Mouse (Mus musculus) left cerebral cortex, postnatal 36 days (tissue): Measurements from ENCODE around the gene H2-Ob. TPM values are rescaled to one million over a fixed set of nuclear protein-coding genes. Genes with fewer than 3 reads are reported as not detected.
"Not testable (repeated sequence)": the region's sequence is repeated elsewhere in the genome, so short reads cannot be mapped to it uniquely, and the experiment has no call there.

Experiments
- DNase-seq, 2 experiments: peaks; one replicate each; pipeline ENCODE4 v3.0.0; 2021 to 2022; ENCODE audit warnings: low spot score in 2 of 2, mixed read lengths in 1 of 2
- intact Hi-C: fragments of 180-260 bp; cut with DNase I; formaldehyde crosslinking; loops from one replicate; pipeline ENCODE4 v1.15.1; 2025
- total RNA-seq, 2 experiments: library from RNA; stranded (reverse); gene quantifications; 2 replicates each; pipeline ENCODE4 v1.2.3; 2021

The H2-Ob gene
- total RNA-seq, 2 experiments from 2014 or later = not detected

DNA sequence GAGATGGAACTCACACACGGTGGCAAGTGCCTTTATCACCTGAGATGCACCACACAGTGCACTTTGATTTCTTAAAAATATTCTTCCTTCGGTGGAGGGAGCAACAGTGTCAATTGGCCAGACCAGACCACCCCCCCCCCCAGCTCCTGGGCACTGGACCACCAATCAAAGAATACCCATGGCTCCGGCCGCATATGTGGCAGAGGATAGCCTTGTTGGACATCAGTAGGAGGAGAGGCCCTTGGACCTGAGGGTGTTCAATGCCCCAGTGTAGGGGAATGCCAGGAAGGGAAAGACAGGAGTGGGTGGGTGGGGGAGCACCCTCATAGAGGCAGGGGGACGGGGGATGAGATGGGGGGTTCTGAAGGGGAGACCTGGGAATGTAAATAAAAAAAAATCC lies 32.0 kb upstream of the H2-Ob start:
- no peak for DNase-seq

DNA sequence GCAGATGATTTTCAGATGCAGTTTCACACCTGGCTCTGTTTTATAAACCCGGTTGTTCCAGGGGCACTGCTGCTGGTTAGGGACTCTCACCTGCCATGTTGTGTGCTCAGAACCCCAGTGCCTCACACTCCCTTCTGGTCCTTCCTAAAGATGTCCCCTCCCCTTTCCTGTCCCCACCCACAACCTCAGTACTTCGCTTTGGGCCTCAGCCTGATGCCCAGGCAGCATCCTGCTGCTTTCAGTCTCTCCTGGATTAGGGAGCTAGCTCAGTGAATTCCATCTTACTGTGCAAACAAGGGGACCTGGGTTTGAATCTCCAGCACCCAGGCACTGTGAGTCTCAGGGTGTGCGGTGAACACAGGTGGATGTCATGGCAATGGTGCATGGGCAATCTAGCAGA lies 31.2 kb upstream of the H2-Ob start:
- intact Hi-C loops = no loop called here
- DNase-seq = no peak

More for the DNA sequence above, 32.0 kb upstream of the H2-Ob start:
- intact Hi-C loops = no loop called here

DNA sequence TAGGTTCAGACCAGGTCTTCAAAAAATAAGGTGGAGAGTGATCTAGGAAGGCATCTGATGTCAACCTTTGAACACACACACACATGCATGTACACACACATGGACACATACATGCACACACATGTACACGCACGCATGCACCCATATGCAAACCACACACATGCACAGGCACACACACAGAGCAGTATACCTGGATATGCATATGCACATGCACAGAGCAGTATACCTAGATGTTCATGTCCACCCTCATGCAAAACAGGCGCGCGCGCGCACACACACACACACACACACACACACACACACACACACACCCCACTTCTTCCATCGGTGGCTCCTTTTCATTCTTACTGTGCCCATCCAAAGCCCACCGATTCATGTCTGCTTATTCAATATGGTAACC lies 30.8 kb upstream of the H2-Ob start:
- intact Hi-C loops = no loop called here

DNA sequence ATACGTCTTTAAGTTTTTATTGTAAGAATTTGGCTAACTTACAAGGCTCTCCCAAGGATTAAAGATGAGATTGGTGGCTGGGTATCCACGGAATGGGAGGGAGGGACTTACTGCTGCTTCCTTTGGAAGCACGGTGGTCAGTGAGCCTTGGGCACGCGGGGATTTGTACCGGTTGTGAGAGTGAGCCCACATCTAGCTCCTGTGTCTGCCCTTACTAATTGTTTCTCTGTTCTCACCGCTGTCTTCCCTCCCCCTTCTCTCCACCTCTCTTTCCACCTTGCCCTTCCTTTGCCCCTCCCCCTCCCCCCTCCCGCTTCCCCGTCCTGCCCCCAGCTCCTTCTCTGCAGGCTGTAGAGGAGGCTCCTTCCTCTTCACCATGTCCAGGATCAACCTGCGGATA lies 30.3 kb upstream of the H2-Ob start:
- intact Hi-C loops = no loop called here
- no peak for DNase-seq

More for the DNA sequence above, 30.8 kb upstream of the H2-Ob start:
- no peak for DNase-seq

DNA sequence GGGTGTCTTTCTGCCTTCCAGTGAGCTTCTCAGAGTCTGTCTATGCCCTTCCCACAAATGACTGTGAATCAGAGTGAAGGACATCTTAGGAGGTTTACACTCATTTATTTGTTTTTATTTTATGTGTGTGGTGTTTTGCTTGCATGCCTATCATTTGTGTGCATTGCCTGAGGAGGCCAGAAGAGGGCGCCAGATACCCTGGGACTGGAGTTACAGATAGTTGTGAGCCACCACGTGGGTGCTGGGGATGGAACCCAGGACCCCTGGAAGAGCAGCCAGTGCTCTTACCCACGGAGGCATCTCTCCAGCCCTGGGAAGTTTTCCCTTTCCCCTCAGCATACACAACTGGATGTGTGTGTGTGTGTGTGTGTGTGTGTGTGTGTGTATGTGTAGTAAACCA lies 29.0 kb upstream of the H2-Ob start:
- intact Hi-C loops = no loop called here
- DNase-seq = no peak

DNA sequence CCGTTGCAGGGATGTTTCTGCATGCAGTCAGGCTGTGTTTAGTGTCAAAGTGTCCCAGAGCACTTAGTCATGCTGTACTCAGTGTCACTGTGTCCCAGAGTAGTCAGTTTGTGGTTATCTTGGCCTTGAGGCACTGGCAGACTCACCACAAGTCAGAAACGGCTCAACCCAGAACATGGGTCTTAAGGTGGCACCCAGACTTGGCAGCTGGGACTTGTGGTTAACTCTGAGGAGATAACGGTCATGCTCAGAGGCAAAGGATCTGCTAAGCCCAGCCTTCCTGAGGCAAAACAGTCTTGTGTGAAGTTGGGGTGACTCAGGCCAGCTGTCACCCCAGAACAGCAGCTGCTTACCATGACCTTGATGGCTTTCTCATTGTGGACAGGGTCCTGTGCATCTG lies 28.1 kb upstream of the H2-Ob start:
- intact Hi-C loops = no loop called here
- no peak for DNase-seq

DNA sequence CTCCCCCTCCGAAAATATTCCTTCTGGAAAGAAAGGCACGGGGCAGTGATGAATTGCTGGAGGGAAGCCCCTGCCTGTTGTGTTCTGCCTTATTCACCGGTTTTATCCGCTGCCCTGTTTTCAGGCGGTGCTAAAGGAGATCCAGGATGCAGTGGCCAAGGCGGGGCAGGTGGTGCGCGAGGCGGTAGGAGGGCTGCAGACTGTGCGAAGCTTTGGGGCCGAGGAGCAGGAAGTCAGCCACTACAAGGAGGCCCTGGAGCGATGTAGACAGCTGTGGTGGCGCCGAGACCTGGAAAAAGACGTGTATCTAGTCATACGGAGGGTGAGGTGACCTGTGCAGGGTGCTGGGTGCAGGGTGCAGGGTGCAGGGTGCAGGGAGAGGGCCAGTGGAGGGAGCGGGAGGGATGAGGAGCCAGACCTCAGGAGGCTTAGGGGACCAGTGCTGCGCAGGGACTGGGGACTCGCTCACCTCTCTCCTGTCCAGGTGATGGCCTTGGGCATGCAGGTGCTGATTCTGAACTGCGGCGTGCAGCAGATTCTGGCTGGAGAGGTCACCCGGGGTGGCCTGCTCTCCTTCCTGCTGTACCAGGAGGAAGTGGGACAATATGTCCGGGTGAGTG lies 26.8 kb upstream of the H2-Ob start:
- no peak for DNase-seq
- intact Hi-C loops = no loop called here

DNA sequence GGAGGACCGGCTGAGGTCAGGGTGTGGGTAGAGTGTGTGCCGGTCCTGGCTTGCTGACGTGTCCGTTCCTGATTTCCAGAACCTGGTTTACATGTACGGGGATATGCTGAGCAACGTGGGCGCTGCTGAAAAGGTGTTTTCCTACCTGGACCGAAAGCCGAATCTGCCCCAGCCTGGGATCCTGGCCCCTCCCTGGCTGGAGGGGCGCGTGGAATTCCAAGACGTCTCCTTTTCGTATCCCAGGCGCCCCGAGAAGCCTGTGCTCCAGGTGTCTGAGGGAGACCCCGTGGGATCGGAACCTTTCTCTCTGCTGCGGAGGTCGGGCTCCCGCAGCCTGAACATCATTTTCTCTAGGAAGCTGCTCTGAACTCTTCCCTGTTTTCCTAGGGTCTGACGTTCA lies 24.8 kb upstream of the H2-Ob start:
- intact Hi-C loops = no loop called here
- no peak for DNase-seq

DNA sequence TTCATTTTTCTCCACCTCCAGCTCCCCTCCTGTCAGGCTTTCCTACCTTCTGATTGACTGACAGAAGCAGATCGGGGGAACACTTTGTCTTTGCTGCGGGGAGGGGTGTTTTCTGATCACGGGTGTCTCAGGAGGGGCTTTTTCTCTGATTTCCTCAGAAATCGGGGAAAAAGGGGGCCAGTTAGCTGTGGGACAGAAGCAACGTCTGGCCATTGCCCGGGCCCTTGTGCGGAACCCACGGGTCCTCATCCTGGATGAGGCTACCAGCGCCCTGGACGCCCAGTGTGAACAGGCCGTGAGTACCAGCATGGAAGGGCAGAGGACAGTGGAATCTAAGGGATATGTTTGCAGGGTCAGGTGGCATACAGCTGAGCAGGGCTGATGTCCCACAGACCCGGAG lies 23.5 kb upstream of the H2-Ob start:
- intact Hi-C loops = no loop called here
- no peak for DNase-seq

DNA sequence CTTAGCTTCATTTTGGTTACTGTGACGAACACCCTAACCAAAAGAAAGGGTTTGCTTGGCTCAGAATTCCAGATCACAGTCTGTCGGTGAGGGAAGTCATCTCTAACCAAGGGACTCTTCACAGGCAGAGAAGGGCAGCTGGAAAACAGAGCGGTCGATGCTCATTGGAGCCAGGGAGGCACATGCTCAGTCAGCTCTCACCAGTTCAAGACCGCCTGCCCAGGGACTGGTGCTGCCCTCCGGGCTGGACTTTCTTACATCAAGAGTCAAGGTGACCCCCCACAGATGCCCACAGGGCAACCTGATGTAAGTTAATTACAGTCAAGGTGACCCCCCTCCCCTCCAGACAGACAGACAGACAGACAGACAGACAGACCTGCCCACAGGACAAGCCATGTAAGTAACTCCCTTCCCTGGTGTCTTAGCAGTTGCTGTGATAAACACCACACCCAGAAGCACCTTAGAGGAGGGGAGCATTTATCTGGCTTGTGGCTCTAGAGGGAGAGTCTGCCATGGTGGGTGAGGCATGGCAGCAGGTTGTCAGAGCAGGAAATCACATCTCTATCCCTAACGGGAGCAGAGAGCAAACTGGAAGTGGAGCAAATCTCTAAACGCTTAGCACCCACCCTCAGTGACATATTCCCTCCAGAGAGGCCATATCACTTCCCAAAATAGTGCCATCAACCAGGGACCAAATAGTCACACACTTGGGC lies 21.3 kb upstream of the H2-Ob start:
- intact Hi-C loops = no loop called here

DNA sequence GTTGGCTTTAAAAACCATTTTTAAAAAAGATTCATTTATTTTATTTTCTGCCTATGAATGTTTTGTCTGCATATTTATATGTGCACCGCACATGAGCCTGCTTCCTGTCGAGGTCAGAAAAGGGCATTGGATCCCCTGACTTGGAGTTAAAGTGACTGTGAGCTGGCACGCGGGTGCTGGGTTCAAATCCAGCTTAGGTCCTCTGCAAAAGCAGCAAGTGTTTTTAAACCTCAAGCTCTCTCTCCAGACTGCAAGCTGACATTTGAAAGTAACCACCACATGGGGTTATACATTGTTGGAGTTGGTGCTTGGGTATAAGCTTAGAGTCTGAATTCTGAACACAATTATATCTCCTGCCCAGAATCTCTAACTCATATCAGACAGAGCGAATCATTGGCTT lies 20.7 kb upstream of the H2-Ob start:
- intact Hi-C loops = no loop called here
- no peak for DNase-seq

More for the DNA sequence above, 21.3 kb upstream of the H2-Ob start:
- no peak for DNase-seq

DNA sequence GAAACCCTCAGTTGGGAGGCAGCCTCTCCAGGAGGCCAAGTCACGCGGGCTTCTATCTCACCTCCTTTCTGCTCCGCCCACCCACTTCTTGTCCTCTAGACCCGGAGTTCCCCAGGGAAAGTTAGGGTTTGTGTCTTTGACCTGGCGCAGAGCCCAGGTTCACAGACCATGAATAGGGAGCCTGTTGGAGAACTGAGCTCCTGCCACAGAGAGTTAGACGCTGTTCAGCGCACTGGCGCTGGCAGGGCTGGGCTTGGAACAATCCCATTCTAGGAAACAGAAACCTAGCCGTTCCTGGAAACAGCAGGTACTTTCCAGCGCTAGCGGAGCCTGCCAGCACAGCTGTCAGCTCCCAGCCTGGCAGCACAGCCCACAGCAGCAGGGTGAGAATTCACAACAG lies 20.0 kb upstream of the H2-Ob start:
- intact Hi-C loops = no loop called here
- DNase-seq = peak; percentile 11 to 27

DNA sequence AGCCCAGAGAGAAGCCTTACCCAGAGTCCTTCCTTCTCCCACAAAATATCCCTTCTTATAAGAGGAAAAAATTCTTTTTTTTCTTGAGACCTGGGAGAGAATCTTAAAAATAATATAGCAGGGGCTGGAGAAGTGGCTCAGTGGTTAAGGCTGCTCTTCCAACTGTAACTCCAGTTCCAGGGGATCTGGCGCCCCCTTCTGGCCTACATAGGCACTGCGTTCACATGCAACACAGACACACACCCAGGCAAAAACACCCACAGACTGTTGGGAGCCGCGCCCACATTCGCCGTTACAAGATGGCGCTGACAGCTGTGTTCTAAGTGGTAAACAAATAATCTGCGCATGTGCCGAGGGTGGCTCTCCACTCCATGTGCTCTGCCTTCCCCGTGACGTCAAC lies 19.6 kb upstream of the H2-Ob start:
- intact Hi-C loops, DNase-seq: not testable (repeated sequence)

DNA sequence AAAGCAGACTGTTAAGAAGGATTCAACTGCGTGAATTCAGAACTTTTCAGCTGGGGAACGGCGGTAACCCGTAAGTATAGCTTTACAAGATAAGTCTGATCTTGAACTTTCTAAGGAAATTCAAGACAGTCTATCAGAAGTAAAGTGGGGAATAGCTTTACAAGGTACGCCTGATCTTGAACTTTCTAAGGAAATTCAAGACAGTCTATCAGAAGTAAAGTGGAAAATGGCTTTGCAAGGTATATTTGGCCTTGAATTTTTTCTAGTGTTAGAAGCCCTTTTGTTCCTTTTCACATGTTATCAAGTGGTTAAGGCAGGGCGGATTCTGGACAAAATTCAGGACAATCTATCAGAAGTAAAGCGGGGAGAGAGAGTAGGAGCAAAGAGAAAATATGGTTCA lies 18.9 kb upstream of the H2-Ob start:
- intact Hi-C loops, DNase-seq: not testable (repeated sequence)

DNA sequence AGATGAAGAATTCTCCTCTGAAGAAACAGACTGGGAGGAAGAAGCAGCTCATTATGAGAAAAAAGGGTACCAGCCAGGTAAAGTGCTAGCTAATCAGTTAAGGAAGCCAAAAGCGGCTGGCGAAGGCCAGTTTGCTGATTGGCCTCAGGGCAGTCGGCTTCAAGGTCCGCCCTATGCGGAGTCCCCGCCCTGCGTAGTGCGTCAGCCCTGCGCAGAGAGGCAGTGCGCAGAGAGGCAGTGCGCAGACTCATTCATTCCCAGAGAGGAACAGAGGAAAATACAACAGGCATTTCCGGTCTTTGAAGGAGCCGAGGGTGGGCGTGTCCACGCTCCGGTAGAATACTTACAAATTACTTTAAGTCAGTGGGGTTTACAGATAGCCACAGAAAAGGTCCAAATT lies 18.3 kb upstream of the H2-Ob start:
- intact Hi-C loops, DNase-seq: not testable (repeated sequence)

DNA sequence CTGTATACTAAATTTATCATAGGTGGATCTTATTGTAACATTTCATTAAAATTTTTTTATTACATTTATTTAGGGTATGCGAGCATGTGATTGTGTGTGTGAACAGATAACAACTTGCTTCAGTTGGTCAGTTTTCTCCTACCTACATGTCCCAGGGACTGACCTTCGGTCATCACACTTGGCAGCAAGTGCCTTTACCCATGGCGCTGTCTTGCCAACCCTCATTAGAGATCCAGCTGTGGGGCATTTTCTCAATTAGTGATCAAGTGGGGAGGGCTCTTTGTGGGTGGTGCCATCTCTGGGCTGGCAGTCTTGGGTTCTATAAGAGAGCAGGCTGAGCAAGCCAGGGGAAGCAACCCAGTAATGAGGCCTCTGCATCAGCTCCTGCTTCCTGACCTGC lies 13.9 kb upstream of the H2-Ob start:
- intact Hi-C loops = no loop called here
- no peak for DNase-seq

DNA sequence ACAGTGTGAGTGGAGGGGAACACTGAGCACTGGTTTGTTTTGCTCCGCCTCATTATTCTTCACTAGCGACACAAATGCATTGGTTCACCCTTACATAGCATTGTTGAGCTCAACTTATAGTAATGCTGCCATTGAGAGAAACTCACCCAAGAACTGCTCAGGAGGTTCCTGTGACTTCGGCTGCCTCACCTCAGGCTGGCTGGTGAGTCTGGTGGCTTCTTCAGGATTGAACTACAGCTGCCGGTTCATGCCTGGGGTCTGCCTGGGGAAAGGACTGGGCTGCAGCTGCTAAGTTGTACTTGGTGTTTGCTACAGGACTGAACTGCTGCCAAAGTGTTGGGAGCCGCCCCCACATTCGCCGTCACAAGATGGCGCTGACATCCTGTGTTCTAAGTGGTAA lies 13.3 kb upstream of the H2-Ob start:
- DNase-seq = no peak
- intact Hi-C loops = no loop called here

DNA sequence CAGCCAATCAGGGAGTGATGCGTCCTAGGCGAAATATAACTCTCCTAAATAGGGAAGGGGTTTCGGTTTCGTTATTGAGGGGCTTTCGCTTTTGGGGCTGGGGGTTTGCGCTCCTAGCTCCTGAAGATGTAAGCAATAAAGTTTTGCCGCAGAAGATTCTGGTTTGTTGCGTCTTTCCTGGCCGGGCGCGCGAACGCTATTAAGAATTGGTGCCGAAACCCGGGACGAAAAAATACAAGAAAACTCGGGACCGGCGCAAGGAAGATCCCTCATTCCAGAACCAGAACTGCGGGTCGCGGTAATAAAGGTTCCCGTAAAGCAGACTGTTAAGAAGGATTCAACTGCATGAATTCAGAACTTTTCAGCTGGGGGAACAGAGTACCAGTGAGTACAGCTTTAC lies 12.8 kb upstream of the H2-Ob start:
- intact Hi-C loops, DNase-seq: not testable (repeated sequence)

DNA sequence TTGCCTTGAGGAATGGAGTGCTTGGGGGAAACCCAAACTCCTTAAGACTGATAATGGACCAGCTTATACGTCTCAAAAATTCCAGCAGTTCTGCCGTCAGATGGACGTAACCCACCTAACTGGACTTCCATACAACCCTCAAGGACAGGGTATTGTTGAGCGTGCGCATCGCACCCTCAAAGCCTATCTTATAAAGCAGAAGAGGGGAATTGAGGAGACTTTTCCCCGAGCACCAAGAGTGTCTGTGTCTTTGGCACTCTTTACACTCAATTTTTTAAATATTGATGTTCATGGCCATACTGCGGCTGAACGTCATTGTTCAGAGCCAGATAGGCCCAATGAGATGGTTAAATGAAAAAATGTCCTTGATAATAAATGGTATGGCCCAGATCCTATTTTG lies 7.7 kb upstream of the H2-Ob start:
- intact Hi-C loops, DNase-seq: not testable (repeated sequence)

DNA sequence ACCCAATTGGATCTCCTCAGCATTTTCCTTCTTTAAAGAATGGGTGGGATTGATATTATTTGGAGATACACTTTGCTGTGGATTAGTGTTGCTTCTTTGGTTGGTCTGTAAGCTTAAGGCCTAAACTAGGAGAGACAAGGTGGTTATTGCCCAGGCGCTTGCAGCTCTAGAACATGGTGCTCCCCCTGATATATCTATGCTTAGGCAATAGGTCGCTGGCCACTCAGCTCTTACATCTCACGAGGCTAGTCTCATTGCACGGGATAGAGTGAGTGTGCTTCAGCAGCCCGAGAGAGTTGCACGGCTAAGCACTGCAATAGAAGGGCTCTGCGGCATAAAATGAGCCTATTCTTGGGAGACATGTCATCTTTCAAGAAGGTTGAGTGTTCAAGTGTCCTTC lies 6.7 kb upstream of the H2-Ob start:
- intact Hi-C loops, DNase-seq: not testable (repeated sequence)

DNA sequence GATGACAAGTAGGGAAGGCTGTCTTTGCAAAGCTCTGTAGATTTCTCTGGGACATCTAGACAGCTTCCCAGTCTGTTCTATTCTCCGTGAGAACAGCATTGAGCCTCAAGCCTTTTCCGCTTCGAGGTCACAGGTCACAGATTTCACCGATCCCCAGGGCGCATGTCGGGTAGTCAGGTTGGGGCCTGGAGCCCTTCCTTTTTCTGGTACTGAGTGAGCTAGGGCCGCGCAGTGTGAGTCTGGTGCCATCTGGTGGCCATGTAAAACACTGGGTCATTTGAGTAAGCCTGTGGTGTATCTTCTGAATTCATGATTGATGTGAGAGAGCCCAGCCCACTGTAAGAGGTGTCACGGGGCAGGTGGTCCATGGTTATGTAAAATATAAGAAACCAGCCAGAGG lies 3.8 kb upstream of the H2-Ob start:
- DNase-seq = peak; percentile 46 to 58
- intact Hi-C loops = loop anchor here (1.0 kb wide), 1 partner anchor 65 kb away; no protein-coding TSS in a partner anchor
